Mouse (Mus musculus) v-Abl transformed pro-B cells (cell line): ENCODE measurements around the gene Rnf4.

Experiments
- in situ Hi-C, 2 experiments: fragments of 400-800 bp; cut with MboI; formaldehyde crosslinking; loops; one replicate each; pipeline ENCODE4 v1.15.1; 2025; ENCODE audit not compliant: unreplicated experiment in 2 of 2

The Rnf4 gene

GRCm38 (mm10) chr5:34334081-34334480, 2.0 kb upstream of the Rnf4 start:
- in situ Hi-C loops: loop anchor here in 1 of 2 experiments (10.0 kb wide), 1 partner anchor 189 kb away; no protein-coding TSS in a partner anchor

DNA sequence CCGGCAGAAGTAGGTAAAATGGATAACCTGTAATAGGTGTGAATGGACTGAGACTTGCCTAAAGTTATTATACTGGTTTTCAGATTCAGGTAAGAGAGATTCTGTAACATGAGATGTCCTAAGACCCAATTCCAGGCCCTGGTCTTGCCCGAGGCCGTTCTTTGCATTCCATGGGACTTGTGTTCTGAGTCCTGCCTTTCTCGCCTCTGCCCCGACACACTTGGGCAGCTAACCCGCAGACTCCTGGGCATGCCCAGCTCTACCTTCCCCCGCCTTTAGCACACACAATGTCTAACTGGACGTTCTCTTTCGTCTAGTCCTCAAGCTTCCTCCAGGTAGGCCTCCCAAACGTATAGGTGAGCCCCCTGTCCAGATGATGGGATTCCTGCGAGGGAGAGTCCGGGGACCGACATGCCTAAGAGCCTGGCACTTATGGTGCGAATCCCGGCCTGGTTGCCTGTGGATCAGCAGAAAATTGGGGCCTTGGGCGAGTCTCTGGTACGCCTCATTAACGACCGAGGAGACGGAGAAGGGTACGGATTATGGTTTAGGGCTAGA, 471 bp upstream of the Rnf4 start:
- in situ Hi-C loops: loop anchor here in 1 of 2 experiments (10.0 kb wide), 1 partner anchor 191 kb away; no protein-coding TSS in a partner anchor

DNA sequence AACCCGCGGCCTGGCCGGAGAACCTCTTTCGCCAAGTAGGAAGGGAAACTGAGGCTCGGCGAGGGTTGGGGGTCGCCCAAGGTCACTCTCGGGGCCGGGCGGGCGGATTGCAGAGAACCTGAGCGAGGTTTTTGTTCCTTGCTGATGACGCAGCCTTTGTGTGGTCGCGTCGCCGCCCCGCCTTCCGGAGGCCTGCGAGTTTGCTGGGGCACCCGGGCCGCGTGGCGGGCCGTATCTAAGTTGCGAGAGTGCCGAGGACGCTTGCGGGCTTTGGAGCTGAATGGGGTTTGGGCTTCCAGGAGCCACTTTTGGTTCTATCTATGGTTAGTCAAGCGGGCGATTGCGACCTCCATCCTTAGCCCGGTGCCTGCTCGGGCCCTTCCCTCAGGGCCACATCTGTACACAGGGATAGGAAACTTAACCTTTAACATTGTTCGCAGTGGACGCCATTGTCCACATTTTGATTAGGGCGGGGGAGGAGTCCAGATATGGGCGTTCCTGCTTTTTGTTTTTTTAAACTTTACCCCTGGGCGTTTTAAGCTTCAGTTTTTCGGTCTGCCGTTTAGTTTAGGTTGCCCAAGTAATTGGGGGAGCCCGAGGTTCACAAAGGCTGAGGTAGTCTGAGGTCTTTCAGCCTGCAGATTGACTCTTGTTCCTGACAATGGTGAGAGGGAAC, 824 bp downstream of the Rnf4 start:
- in situ Hi-C loops: loop anchor here in 1 of 2 experiments (10.0 kb wide), 1 partner anchor 192 kb away; no protein-coding TSS in a partner anchor

DNA sequence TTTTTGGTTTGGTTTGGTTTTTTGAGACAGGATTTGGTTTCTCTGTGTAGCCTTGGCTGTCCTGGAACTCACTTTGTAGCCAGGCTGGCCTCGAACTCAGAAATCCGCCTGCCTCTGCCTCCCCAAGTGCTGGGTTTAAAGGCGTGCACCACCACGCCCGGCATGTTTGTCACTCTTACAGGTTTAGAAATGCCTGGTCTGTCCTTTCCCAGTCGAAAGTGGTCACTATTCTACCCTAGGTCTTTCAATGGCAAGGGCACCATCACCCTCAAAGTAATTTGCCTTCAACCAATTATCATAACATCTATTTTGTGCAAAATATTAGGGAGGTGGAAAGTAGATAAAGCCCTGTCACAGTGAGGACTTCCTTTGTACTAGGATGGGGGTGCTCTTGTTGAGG, 4.2 kb downstream of the Rnf4 start:
- in situ Hi-C loops: no loop called here

DNA sequence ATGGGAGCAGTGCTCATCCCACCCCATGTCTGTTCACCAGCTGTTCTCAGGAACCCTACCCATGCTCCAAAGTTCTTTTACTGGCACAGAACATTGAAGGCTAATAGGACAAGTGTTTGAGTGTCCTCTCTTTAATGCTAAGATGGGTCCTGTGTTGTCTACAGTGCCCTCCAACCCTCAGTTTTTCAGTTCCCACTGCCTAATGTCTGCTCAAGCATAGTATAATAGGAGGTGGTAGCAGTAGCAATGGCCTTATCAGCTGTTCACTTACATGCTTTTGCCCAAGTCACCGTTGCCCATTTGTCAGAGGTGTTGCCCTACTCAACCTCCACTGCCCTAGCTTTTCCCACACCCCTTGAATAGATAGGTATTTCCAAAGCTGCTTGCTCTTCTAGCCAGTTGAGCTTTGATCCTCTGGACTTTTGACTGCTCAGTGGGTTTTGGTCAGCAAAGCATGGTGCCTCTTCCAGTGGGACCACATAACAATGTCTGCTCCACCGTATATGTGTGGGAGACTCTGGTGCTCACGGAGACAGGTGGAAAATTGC, 16.1 kb downstream of the Rnf4 start:
- in situ Hi-C loops: no loop called here

GRCm38 (mm10) chr5:34360261-34360660, 24.2 kb downstream of the Rnf4 start:
- in situ Hi-C loops: no loop called here

GRCm38 (mm10) chr5:34363115-34363514, 27.0 kb downstream of the Rnf4 start:
- in situ Hi-C loops: no loop called here

DNA sequence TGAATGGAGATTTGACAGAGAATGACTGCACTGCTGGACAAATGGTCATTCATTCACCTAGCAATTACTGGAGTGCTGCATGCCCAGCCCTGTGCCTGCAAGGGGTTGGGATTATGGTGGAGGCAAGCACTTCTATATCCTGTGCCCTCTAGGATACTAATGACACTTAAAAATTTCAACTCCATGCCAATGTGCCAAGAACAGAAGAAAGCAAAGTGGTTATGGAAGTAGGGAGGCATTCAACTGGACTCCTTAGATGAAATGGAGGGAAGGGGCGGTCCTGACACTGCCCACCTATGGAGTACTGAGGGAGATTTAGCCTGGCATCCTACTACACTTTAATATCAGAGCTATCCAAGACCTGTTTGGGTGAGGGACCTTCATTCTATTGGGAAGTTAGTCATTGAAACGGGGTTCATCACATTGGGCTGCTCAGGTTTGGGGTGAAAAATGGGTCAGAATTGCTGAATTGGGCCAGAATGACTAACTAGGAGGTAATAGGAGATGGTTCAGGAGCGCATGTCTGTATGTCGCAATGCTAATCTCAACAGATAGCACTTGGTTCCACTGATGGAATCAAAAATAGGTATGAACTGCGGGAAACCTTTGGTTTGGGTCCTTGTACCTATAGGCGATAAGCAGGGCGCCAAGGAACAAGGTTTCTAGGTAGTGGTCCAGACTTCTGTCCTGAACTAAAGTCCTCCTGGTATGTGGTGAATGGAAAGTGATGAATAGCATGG, 32.6 kb downstream of the Rnf4 start:
- in situ Hi-C loops: no loop called here

DNA sequence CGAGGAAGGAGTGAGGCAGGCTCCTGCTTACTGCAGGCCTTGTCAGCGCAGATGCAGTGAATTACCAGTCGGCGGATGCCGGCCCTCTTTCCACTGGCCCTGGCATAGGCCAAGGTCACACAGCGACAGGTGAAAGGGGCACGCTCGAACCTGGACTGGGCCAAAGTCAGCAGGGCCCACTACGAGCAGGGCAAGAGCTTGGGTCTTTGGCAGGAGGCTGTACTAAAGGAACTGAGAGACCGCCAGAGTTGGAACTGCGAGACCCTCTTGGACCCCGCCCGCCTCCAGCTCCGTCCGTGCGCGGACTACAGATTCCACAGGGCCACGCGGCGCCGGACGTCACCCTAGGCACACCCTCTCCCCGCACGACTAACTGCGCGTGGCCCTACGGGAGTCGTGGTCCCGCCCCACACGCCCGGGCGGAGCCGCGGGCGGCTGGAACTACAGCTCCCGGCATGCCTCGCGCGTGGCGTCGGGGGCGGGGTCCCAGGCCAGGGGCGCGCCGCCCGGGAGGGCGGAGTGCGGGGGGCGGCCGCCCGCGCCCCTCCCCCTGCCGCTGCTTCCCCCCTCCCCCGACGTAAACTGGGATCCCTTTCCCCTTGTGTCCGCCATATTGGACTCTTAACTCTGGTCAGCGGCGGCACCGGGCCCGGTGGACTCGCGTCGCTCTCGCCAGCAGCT, 33.4 kb downstream of the Rnf4 start, which contains the start of gene Fam193a:
Fam193a (plus strand) TSS at position 593 of the 681 bp plus-strand sequence.
- in situ Hi-C loops: no loop called here

DNA sequence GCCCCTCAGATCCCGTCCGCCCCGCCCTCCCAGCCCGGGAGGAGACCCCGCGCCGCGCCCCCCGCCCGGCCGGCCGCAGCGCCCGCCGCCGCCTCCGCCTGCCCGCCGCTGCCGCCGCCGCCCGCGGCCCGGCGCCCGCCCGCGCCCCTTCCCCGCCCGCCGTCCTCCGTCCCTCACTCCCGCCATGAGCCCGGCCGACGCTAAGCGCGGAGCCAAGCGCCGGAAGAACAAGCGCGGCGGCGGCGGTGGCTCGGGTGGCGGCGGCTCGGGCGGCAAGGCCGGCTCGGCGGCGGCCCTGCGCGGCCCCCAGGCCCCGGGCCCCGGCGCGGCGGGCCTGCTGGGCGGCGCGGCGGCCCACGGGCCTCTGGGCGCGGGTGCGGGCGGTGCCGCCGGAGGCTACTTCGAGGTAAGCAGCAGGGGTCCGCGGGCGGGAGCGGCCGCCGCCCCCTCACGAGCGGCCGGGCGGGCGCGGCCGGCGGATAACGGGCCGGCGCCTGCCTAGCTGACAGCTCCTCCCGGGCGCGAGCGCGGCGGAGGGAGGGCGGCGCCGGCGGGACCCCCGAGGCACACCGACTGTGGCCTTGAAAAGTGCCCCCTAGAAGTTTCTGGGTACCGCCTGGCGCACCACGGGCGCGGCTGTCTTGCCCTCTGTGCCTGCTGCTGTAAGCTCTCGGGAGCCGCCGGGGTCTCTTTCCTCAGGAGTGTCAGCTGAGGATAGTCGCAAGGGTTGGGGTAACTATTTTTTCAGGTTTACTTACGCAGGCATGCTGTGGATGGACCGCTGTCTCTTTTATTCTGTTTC, 34.1 kb downstream of the Rnf4 start:
- in situ Hi-C loops: no loop called here

DNA sequence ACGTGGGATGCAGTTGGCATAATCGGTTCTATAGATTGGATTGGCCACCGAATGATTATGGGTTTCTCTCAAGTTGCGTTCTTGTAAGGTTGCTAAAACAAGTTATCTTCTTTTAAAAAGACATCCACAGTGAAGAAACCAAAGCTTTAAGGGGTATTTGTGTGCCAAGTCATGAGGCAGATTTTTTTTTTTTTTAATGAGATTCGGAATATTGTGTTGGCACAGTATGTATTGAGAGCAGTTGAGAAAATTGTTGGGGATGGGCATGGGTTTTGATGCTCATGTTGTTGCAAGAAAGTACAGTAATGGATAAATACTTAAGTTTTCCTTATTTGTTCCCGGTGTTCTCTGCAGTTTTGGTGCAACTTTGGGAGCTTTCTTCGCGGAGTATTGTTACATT, 34.8 kb downstream of the Rnf4 start:
- in situ Hi-C loops: no loop called here

DNA sequence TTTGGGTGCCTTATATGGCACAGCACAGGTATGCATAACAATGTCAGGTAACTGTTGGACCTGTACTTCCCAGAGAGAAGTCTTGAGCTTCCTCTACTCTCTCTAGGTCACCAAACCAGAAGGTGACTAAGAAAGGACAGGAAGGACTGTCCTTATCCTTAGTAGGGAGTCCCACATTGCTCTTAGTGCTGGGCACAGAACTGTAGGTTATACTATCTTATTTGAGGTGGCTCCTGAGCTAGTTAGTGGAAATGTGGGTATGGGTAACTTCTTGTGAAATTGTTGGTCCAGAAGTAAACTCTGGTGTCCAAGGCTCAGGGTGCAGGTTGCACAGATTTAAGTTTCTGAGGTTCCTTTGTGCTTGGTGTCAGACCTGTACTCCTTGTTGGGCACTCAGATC, 36.1 kb downstream of the Rnf4 start:
- in situ Hi-C loops: no loop called here

DNA sequence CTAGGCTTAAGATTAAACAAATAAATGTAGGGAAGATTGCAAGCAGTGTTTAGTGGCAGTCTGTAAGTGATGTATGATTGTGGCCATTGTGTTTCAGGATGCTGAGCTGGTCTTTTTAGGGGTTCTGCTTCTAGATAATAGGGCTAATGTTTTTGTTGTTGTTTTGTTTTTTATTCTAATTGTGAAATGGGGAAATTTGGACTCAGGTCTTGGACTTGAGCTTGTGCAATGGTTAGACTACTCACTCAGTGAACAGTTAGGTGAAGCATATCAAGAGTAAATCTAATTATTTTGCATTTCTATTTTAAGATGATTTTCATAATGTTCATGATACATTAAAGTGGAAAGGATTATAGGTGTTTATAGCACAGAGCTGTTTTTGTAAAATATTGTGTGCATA, 36.5 kb downstream of the Rnf4 start:
- in situ Hi-C loops: no loop called here

DNA sequence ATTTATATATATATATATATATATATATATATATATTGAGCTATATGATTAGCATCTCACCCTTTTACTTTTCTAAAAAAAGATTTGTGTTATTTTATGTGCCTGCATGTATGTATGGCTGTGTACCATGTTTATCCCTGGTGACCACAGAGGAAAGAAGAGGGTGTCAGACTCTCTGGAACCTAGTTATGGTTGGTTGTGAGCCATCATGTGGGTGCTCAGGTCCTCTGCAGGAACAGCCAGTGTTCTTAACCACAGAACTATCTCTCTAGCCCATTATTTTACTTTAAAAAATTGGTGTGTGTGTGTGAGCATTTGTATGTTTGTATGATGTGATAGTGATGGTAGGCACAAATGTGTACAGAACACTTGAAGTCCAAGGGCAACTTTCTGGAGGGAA, 42.7 kb downstream of the Rnf4 start:
- in situ Hi-C loops: no loop called here

DNA sequence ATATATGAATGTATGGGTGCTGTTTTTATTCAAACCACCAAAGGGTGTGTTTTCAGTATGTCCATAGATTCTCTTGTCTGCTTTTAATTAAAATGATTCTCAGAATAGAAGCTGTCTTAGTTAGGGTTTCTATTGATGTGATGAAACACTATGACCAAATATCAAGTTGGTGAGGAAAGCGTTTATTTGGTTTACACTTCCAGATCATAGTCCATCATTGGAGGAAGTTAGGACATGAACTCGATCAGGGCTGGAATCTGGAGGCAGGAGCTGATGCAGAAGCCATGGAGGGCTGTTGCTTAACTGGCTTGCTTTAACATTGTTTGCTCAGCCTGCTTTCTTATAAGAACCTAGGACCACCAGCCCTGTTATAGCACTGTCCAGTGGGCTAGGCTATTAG, 45.6 kb downstream of the Rnf4 start:
- in situ Hi-C loops: no loop called here

DNA sequence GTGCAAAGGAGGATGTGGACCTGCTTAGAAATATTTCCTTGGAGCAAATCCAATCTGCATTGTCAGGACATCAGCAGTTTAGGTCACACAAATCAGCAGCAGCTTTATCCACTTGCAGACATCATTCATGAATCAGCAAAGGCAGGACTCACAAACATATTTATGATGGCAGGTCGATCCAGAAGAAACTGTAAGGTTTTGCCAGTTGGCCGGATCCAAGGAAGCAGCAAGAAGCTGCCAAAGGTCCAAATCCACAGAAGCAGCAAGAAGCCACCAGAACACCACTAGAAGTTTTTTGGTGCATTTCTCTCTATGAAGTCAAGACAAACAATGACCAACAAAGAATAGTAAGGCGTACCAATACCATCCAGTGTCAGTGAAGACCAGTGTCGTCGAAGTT, 49.5 kb downstream of the Rnf4 start:
- in situ Hi-C loops: no loop called here

- in situ Hi-C loops: no loop called here
These were observed 50.7 kb downstream of the Rnf4 start for GRCm38 (mm10) chr5:34386744-34387143.

DNA sequence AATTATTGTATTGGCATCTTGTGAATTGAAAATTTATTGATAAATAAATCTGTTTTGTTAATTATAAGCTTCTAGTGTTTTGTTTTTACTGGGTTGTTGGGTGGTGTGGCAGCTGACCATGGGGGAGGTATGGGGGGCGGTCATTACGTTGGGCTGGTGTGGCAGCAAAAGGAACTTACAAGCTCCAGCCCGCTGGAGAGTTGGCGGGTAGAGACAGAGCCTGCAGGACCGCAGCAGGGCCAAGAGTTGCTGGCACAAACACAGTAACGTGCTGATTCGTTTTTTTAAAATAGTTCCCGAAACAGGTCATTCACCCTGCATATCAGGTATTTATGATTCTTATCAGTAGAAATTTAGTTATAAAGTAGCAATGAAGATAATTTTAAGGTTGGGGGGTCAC, 57.2 kb downstream of the Rnf4 start:
- in situ Hi-C loops: no loop called here

- in situ Hi-C loops: no loop called here
These were observed 59.3 kb downstream of the Rnf4 start for GRCm38 (mm10) chr5:34395347-34395746.
